Mouse (Mus musculus): ENCODE measurements at regions not wholly inside any gene's neighbourhood (a gene's known extent, or its start where the extent isn't known, plus 50 kb on each side); places are given as distances from the start of the nearest gene placed in this dataset.
A peak's percentile ranks its signal among the peaks of the same experiment; 100 is the strongest.

DNA sequence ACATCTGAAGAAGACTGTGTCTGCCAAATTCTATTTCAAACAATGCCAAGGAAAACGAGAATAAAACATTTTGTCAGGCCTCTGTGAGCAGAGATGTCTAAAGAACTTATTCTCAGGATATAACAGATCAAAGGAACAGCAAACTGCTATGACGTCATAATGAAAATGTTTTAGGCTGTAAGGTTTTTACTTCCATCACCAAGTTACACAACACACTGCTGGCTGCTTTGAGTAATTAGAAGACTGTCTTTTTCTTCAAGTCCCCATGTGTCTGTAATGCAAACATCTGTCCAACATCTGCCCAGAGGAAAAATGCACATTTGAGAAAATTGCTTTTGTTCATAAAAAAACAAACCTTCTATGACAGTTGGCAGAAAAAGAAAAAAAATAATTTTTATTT, 341.7 kb upstream of the Arhgef26 start:
- no peaks in the 10 kb centered on the region for H3K4me1 ChIP-seq (ENCODE audit: control insufficient read depth, insufficient read depth, low read length)
- H3K4me3 ChIP-seq (ENCODE audit: low read depth, low read length), result no peak overlapping the region
- H3K36me3 ChIP-seq (ENCODE audit: control insufficient read depth, insufficient read depth, low read length), result no peaks in the 10 kb centered on the region
- H3K4me2 ChIP-seq (ENCODE audit: low read length), result no peak overlapping the region
- no peak overlapping the region for H3K9ac ChIP-seq (ENCODE audit: low read length)
- H3K27me3 ChIP-seq (replicated peaks; ENCODE audit: control insufficient read depth, insufficient read depth, low read length), result no peaks in the 10 kb centered on the region
- ATAC-seq (no peak), DNase-seq (ENCODE audit: low spot score) (peak; percentile 3)
- no peak overlapping the region for H3K27ac ChIP-seq (ENCODE audit: low read depth, low read length)
- 62% methylated on average over 2 of the region's 2 CpGs for WGBS
- H3K9me3 ChIP-seq (replicated peaks; ENCODE audit: control insufficient read depth, low read length), result no peaks in the 10 kb centered on the region
